Mouse (Mus musculus): ENCODE measurements around the gene Slc4a4. TPM values are rescaled to one million over a fixed set of nuclear protein-coding genes. Genes with fewer than 3 reads are reported as not detected.

The Slc4a4 gene
- polyA plus RNA-seq (2017; shearing (Covaris generic)): 0.70 TPM

DNA sequence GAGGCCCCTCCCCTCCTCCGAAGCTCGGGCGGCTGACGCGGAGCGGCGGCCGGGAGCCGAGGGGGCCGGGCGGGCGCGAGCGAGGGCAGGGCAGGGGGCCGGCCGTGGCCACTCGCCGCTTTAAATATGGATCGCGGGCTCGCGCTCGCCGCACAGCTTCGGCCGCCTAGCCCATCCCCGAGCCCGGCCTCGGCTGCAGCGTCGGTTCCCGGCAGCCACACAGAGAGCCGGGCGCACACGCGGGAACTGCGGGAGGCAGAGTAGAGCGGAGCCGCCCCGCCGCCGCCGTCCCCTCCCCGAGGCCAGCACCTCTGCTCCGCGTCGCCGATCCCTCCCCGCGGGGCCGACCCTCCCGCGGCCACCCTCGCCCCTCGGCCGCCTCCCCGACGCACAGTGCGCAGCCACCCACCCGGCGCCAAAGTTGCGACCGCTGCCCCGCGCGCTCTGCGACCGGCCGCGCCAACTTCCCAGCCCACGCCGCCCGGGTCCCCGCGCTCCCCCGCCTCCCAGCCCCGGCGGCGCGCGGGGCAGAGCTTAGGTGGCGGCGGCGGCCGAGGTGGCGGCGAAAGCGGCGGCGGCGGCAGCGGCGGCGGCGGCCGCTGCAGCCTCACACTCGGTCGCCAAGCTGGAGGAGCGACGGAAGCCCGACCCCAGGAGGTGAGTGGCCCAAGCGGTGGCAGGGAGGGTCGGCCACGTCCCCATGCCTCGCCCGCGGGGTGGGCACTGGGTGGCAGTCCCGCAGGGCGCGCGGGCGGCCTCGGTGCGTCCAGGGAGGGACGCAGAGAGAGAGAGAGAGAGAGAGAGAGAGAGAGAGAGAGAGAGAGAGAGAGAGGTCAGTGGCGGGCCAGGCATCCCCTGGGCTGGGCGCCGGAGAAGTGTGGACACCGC lies at the start of gene Slc4a4:
Gene Slc4a4, plus strand, starts transcription at position 151 of the 888 bp plus-strand sequence.

Other genes with a start within 250 kb of the Slc4a4 start
- gene Grsf1, start 210.6 kb upstream of the Slc4a4 start, polyA plus RNA-seq (2017; shearing (Covaris generic)): 46.6 TPM
- gene Mob1b, start 166.0 kb upstream of the Slc4a4 start, polyA plus RNA-seq (2017; shearing (Covaris generic)): 12.8 TPM
- 56.5 TPM for gene Dck, start 121.8 kb upstream of the Slc4a4 start, polyA plus RNA-seq (2017; shearing (Covaris generic))

All from naive thymus-derived CD4-positive, alpha-beta T cell, adult 5 months (primary cell).